Mouse (Mus musculus) heart, postnatal 4 days (tissue): ENCODE measurements around the gene Nanog. TPM values are rescaled to one million over a fixed set of nuclear protein-coding genes. Genes with fewer than 3 reads are reported as not detected.
"Not testable (repeated sequence)": the region's sequence is repeated elsewhere in the genome, so short reads cannot be mapped to it uniquely, and the experiment has no call there.

Experiments
- DNase-seq: peaks from one replicate; pipeline ENCODE4 v3.0.0; 2021
- total RNA-seq, 2 experiments: library from RNA; stranded (reverse); gene quantifications; 2 replicates each; pipeline ENCODE4 v1.2.3; 2021

The Nanog gene
- total RNA-seq, 2 experiments from 2014 or later: 0.38 to 0.41 TPM

- no peak for DNase-seq
Observed at GRCm38 (mm10) chr6:122703251-122703650, 4.0 kb upstream of the Nanog start.

GRCm38 (mm10) chr6:122703706-122704105 is 3.6 kb upstream of the Nanog start:
- DNase-seq: no peak

GRCm38 (mm10) chr6:122706337-122706840 is 900 bp upstream of the Nanog start:
- no peak for DNase-seq

DNA sequence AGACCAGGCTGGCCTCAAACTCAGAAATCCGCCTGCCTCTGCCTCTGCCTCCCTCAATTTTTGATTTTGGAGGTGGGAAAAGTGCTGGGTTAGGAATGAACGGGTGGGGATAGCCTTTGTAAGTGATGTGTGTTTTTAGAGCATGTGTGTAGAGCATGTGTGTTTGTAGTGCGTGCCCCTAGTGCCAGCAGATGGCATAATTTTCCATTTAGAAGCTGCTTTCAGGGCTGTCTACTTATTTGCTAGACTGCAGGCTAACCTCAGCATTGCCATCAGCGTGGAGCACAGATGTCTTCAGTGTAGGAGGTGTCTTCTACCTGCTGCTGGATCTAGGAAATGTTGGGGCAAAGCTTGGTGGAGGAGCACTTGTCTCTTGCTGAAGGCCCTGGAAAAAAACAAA is 1.5 kb downstream of the Nanog start:
- DNase-seq: no peak

DNA sequence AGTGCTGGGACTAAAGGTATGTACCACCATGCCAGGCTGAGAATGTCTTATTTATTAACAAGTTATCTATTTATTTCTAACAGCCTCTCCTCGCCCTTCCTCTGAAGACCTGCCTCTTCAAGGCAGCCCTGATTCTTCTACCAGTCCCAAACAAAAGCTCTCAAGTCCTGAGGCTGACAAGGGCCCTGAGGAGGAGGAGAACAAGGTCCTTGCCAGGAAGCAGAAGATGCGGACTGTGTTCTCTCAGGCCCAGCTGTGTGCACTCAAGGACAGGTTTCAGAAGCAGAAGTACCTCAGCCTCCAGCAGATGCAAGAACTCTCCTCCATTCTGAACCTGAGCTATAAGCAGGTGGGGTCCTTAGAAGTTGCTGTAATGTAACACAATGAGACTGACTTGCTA is 4.2 kb downstream of the Nanog start:
- DNase-seq: no peak

DNA sequence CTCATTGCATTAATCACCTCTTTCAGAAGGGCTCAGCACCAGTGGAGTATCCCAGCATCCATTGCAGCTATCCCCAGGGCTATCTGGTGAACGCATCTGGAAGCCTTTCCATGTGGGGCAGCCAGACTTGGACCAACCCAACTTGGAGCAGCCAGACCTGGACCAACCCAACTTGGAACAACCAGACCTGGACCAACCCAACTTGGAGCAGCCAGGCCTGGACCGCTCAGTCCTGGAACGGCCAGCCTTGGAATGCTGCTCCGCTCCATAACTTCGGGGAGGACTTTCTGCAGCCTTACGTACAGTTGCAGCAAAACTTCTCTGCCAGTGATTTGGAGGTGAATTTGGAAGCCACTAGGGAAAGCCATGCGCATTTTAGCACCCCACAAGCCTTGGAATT is 5.8 kb downstream of the Nanog start:
- DNase-seq: not testable (repeated sequence)

DNA sequence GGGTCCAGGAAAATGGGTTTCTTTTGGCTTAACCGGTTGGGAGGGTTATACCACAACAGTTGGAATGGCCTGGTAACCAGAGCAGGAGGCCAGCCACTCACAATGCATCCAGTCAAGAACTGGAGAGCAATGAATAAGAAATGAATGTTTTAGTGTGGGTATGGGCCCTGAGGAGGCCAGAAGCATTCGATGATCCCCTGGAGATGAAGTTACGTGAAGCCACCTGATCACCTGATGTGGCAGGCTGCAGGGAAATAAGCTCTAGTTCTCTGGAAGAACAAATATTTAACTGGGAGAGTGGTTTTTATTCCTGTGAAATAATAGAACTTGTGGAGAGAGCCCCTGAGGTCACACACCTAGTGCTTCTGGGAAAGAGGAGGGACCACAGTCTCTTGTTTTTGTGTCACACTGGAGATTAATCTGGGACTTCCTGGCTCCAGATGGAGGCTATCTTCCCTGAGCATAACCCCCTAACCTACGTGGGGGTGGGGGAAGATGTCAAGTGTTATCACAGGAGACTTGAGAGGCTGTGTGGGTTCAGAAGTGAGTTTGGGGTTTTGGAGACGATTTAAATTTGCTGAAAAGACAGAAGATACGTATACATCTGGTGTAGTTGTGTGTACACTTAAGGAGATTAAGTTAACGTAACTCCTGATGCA is 7.5 kb downstream of the Nanog start:
- no peak for DNase-seq

DNA sequence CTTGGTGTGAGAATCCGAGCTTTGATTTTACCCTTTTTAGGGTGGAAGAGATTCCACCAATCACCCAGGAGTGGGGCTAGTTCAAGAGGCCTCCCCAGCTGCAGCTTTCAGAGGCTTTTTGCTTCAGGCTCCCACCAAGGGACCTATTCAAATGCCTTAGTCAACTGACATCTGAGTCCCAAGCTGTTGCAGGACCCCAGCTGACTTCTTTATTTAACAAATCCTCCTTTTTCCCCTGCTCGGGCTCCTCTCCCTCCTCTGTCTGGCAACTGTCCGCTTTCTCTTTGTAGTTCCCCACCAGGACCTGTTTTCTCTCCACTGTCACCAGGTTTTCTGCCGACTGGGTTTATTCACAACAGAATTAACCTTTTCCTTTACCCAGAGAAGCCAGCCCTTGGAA is 8.6 kb downstream of the Nanog start:
- DNase-seq: no peak

- DNase-seq: not testable (repeated sequence)
Observed at GRCm38 (mm10) chr6:122718224-122718623, 10.9 kb downstream of the Nanog start.

GRCm38 (mm10) chr6:122719942-122720341 is 12.7 kb downstream of the Nanog start:
- peak; percentile 73 for DNase-seq

- peak; percentile 83 for DNase-seq
Observed at GRCm38 (mm10) chr6:122739952-122740351, 32.7 kb downstream of the Nanog start.

DNA sequence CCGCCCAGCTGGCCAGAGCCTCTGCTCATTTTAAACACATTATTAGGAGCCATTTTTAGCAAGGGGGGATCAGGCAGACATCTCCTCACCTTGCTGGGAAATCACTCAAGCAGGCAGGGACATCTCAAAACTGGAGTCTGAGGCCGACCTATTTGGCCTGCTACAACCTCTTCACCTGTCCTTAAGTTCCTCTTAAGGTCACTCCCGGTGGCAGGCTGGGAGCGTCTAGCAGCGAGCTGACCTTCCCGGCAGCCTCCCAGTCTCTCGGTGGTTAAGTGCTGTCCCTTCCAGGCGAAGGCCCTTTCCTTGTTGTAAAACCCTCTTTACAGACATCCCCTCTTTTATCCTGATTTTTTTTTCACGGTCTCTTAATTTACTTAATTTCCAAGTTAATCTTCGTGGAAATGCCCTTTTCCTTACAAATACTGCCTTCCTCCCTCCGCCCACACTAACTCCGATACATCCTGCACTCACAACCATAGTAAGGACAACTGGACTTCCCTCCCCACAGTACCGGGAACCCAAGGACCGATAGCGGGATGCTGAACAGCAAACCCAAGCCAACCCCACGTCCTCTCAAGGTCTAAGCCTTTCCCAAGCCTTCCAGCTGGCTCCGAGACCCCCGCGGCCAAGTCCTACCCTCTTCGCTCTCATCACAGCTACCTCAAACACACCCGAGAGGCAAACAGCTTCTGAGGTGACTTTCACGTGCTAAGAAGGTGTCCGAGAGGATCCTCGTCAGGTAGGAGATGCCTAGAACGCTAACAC is 34.4 kb downstream of the Nanog start:
- DNase-seq: no peak

- DNase-seq: no peak
Observed at GRCm38 (mm10) chr6:122742228-122742899, 35.1 kb downstream of the Nanog start.

DNA sequence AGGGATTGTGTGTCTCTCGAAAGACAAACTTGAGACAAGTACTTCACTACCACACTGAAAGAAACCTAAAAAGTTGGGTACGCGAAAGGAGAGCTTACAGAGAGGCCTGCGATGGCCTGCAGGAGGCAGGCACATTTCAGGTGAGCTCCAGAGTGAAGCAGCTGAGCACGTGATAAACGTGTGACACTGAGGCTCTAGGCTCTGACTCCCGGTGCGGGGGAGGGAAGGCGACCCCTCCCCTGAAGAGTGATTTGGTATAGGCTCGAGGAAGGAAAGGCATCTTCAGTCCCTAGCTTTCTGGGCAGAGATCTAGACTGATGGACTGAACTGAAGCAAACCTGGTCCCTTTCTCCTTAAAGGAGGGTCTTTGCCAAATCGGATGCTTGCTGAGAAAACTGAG is 36.1 kb downstream of the Nanog start:
- no peak for DNase-seq

GRCm38 (mm10) chr6:122744505-122745249 is 37.4 kb downstream of the Nanog start:
- no peak for DNase-seq

DNA sequence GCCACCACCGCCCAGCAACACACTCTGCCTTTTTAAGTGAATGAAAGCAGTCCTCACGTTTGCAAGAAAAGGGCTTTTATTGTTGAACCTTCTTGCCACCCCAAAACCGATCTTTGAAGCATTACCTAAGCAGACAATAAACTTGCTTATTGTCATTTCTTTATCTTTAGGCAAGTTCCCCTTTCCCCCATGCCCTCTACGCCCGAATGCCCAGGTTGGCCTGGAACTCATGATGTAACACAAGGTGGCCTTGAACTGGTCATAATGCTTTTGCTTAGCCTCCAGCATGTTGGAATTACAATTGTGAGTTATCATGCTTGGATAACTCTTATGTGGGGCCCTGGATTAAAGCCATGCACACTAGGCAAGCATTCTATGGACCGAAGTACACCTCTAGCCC is 43.3 kb downstream of the Nanog start:
- no peak for DNase-seq

DNA sequence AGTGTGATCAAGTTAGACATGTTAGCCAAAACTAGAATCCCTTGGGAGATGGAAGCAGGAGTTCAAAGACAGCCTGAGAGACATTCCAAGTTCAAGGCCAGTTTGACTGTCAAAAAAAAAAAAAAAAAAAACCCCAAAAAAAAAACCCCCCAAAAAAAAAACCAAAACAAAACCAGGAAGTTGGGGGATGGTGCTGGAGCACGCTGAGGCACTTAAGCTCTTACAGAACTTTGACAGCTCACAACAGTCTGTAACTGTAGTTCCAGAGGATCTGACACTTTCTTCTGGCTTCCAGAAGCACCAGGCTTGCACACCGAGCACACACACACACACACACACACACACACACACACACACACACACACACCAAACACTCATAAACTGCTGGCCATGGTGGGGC is 48.6 kb downstream of the Nanog start:
- DNase-seq: no peak

DNA sequence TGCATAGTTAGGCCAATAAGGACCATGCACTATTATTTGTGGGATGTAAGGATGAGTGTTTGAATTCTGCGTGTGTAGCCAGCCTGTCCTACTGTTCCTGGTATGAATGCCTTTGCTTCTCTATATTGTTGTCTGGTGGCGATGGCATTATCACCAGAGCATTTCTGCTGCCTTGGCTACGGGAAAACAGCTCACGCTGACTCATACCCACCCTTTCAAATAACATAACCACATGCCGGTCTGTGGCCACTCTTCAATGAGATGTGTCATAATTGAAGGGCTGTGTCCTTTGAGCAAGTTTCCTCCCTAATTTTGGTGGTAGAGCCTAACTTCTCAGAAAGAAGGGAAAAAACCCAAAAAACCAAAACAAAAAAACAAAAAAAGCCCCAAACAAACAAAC is 51.4 kb downstream of the Nanog start:
- DNase-seq: no peak

GRCm38 (mm10) chr6:122761011-122761599 is 53.8 kb downstream of the Nanog start:
- DNase-seq: peak; percentile 55

- DNase-seq: no peak
Observed at GRCm38 (mm10) chr6:122761901-122762300, 54.6 kb downstream of the Nanog start.

GRCm38 (mm10) chr6:122762480-122762879 is 55.2 kb downstream of the Nanog start:
- no peak for DNase-seq
